Mouse (Mus musculus) G1E (cell line): ENCODE data around the gene Gm48551. TPM values are rescaled to one million over a fixed set of nuclear protein-coding genes. Genes with fewer than 3 reads are reported as not detected.

ENCODE experiments used
- ATAC-seq: 2 replicates; pipeline ENCODE4 v1.8.0; 2016; ENCODE audit warnings: mild to moderate bottlenecking; ENCODE audit not compliant: insufficient number of reproducible peaks, poor library complexity, low FRiP score, severe bottlenecking; ENCODE audit errors: extremely low read depth
- DNase-seq: peaks from one replicate; pipeline ENCODE4 v3.0.0; 2012; ENCODE audit warnings: low spot score
- H3K27me3 ChIP-seq: 2 replicates; pipeline ENCODE4 v1.6.1; 2012; ENCODE audit warnings: mild to moderate bottlenecking, low read length, inconsistent platforms; ENCODE audit not compliant: insufficient read depth
- H3K36me3 ChIP-seq: replicated peaks from 2 replicates; pipeline ENCODE3; 2012; ENCODE audit warnings: mild to moderate bottlenecking, inconsistent platforms
- H3K4me1 ChIP-seq: 2 replicates; pipeline ENCODE4 v1.6.1; 2012; ENCODE audit warnings: low read depth, low read length, inconsistent platforms, mixed read lengths; ENCODE audit not compliant: insufficient read depth
- H3K4me3 ChIP-seq: 2 replicates; pipeline ENCODE4 v1.5.1; 2012; ENCODE audit warnings: low read depth, mild to moderate bottlenecking, inconsistent platforms, low read length, moderate library complexity, mixed read lengths
- H3K9me3 ChIP-seq: replicated peaks from 2 replicates; pipeline ENCODE4 v1.6.1; 2012; ENCODE audit warnings: inconsistent platforms
- CTCF ChIP-seq: IDR thresholded peaks from 2 replicates; pipeline ENCODE4 v1.5.1; 2012; ENCODE audit warnings: low read depth, low read length, inconsistent platforms, mixed read lengths
- GATA1 ChIP-seq: IDR thresholded peaks from 2 replicates; pipeline ENCODE4 v1.6.1; 2012; ENCODE audit warnings: borderline replicate concordance, low read length, inconsistent platforms, mixed read lengths
- GATA2 ChIP-seq: IDR thresholded peaks from 2 replicates; pipeline ENCODE4 v1.6.1; 2012; ENCODE audit warnings: low read depth, low read length, inconsistent platforms, borderline replicate concordance
- POLR2AphosphoS5 ChIP-seq: IDR thresholded peaks from 2 replicates; pipeline ENCODE4 v1.6.1; 2012; ENCODE audit warnings: low read depth, low read length, inconsistent platforms; ENCODE audit not compliant: insufficient replicate concordance
- TAL1 ChIP-seq: conservative IDR thresholded peaks from 2 replicates; pipeline ENCODE4 v1.6.1; 2012; ENCODE audit warnings: low read depth, low read length, inconsistent platforms, mixed read lengths
- polyA plus RNA-seq: library from polyadenylated mRNA; stranded (reverse); fragments of >175 nt; gene quantifications from 2 replicates; pipeline ENCODE4 v1.2.3, GENCODE M21; 2012
- total RNA-seq, 2 experiments: library from RNA; stranded (forward) in 1 of 2; stranded (reverse) in 1 of 2; fragments of 200-1000 nt in 1 of 2; fragments of >200 nt in 1 of 2; fragmentation: Nextera tagmentation in 1 of 2; gene quantifications; 2 replicates each; pipeline ENCODE4 v1.2.3; 2014 to 2017

Gm48551 gene
- total and polyA plus RNA-seq, 3 experiments: 0.72 to 2.6 (median 1.1) TPM

GRCm38 (mm10) chr10:81423476-81424245 is 39.4 kb downstream of the Gm48551 start:
- ATAC-seq (no peak), DNase-seq (peak; percentile 0)
- TF ChIP-seq CTCF: no peak
- no peak for TF ChIP-seq GATA1
- TF ChIP-seq POLR2AphosphoS5: no peak
- no peak for TF ChIP-seq TAL1
- no peak overlapping the region for H3K4me3 ChIP-seq
- H3K27me3 ChIP-seq: peaks cover 90% of the 10 kb centered on the region
- peaks cover 7% of the 10 kb centered on the region for H3K36me3 ChIP-seq
- H3K9me3 ChIP-seq: no peaks in the 10 kb centered on the region
- peaks cover 23% of the 10 kb centered on the region for H3K4me1 ChIP-seq

DNA sequence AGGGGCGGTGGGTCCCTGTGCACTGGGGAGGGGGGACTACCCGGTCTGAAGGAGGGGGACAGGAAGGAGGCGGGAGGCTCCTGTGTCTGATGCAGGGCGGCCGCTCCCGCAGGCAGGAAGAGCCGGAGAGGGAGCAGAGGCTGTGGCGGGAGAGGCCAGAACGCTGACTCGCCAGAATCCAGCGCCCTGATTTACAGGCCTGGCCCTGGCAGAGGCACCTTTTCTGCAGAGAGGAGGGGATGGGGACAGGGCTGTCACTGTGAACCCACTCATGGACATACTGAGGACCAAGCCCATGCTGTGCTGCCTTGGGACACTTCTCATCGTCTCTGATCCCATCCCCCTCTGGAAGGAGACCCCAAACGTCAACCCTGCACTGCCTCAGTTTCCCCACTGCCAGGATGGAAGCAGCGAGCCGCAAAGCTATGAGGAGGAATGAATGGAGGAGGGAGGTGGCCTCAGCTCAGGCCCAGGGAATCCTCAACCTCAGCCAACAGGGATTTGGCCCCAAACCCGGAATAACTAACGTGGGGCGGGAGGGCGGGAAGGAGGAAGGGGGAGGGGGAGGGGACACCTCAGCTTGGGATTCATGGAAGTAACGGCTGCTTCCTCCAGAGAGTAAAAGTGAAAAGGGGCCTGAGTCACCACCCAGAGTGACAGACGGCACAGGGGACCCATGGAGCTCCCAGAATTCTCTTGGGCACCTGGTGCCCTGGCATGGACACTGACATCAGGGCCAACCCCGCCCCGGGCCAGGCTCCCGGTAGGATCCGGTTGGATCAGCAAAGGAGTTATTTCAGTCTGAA is 40.2 kb downstream of the Gm48551 start:
- TF ChIP-seq GATA1: no peak
- TF ChIP-seq POLR2AphosphoS5: no peak
- no peak for TF ChIP-seq GATA2
- no peak for TF ChIP-seq CTCF
- TF ChIP-seq TAL1: no peak
- ATAC-seq (no peak), DNase-seq (no peak)
- Histone ChIP-seq H3K4me1 (peaks cover 24% of the 10 kb centered on the region), H3K36me3 (peaks cover 7% of the 10 kb centered on the region), H3K4me3 (no peak overlapping the region), H3K27me3 (peaks cover 92% of the 10 kb centered on the region), H3K9me3 (no peaks in the 10 kb centered on the region)

DNA sequence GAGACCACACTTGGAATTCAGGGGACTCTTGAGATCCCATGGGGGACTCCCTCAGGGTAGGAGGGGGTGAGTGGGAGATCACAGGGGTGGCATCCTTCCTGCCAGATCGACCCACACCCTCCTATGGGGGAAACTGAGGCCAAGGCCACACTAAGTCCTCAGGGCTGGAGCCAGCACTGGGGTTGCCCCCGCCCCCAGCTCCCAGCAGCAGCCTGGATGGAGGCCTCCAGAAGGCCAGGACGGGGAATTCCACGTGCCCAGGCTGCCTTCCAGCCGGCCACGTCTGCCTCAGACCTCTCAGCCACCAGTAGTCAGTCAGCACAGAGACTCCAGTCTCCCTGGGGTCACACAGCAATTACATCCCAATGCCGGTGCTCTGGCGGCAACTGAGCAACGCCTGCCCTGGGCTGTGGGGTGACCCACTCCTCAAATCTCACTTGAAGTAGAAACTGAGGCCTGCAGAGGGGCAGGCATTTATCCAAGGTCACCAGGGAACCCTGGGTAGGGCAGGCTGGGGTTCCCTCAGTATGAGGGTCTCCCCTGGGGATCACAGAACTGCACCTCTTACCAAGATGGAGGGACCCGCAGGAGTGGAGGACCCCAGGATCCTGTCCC is 41.1 kb downstream of the Gm48551 start:
- H3K4me3 ChIP-seq: no peak overlapping the region
- TF ChIP-seq GATA2 (no peak), GATA1 (no peak), TAL1 (no peak), CTCF (no peak), POLR2AphosphoS5 (no peak)
- DNase-seq (no peak), ATAC-seq (no peak)
- peaks cover 83% of the 10 kb centered on the region for H3K27me3 ChIP-seq
- H3K36me3 ChIP-seq: peaks cover 1% of the 10 kb centered on the region
- no peaks in the 10 kb centered on the region for H3K9me3 ChIP-seq
- peaks cover 30% of the 10 kb centered on the region for H3K4me1 ChIP-seq

DNA sequence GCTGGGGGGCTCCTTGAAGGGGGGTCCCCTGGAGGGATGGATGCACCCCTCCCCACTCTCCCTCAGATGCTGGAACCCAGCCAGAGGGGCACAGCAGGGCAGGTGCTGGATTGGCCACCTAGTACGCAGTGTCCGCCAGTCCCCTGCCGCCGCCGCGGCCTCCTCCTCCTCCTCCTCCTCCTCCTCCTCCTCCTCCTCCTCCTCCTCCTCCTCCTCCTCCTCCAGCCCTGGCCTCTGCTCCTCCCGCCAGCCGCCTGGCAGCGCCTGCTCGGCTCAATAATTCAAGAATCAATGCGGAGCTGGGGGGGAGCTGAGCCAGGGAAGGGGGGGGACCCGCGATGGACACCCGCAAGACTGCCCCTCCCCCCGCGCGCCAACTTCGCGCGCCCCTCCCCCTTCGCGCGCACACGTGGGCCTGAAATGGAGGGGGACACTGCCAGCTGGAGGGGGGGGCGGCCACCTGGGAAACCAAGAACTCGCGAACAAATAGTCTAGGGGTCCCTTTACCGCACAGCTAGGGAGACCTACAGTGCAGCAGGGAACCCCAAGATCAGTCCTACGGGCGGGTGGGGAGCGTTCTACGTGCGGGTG is 41.9 kb downstream of the Gm48551 start:
- Histone ChIP-seq H3K27me3 (peaks cover 80% of the 10 kb centered on the region), H3K4me3 (peak overlapping the region; percentile 45; the same call in 1 of the 2 replicates), H3K9me3 (no peaks in the 10 kb centered on the region), H3K36me3 (no peaks in the 10 kb centered on the region), H3K4me1 (peaks cover 34% of the 10 kb centered on the region)
- DNase-seq: no peak
- no peak for TF ChIP-seq TAL1
- no peak for TF ChIP-seq POLR2AphosphoS5
- TF ChIP-seq GATA2: no peak
- no peak for TF ChIP-seq GATA1
- TF ChIP-seq CTCF: no peak
- no peak for ATAC-seq

- peak overlapping the region; percentile 45; the same call in 1 of the 2 replicates for H3K4me3 ChIP-seq
- no peaks in the 10 kb centered on the region for H3K36me3 ChIP-seq
- H3K27me3 ChIP-seq: peaks cover 81% of the 10 kb centered on the region
- TF ChIP-seq GATA2 (no peak), POLR2AphosphoS5 (no peak), CTCF (no peak), TAL1 (no peak), GATA1 (no peak)
- no peak for DNase-seq
- H3K4me1 ChIP-seq: peaks cover 41% of the 10 kb centered on the region
- H3K9me3 ChIP-seq: no peaks in the 10 kb centered on the region
- ATAC-seq: no peak
These were observed 42.6 kb downstream of the Gm48551 start for GRCm38 (mm10) chr10:81426897-81427296.

DNA sequence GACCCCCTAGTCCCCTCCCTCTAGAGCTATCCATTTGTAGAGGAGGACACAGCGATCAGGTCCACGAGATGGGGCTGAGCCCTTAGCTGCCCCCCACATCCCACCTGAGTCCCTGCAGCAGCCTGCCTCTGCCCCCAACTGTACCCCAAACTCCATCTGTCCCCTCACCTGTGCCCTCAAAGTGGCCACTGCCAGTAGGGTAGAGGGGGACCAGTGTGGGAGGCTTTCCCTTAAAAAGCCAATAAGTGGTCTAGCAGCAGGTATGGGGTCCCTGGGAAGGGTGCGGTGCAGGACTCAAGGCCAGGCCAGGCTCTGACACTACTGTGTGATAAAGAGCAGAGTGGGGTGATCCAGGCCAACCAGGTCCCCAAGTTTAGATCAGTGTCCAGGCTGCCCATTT is 43.1 kb downstream of the Gm48551 start:
- Histone ChIP-seq H3K9me3 (no peaks in the 10 kb centered on the region), H3K4me3 (no peak overlapping the region), H3K27me3 (peaks cover 79% of the 10 kb centered on the region), H3K4me1 (peaks cover 44% of the 10 kb centered on the region), H3K36me3 (no peaks in the 10 kb centered on the region)
- TF ChIP-seq POLR2AphosphoS5 (no peak), GATA1 (no peak), GATA2 (no peak), TAL1 (no peak), CTCF (no peak)
- no peak for ATAC-seq
- DNase-seq: no peak
